Mouse (Mus musculus) thymus, adult 2 months (tissue): ENCODE data around the gene Hnf4a. TPM values are rescaled to one million over a fixed set of nuclear protein-coding genes. Genes with fewer than 3 reads are reported as not detected.

Experiments
- DNase-seq: peaks from one replicate; pipeline ENCODE4 v3.0.0; 2021
- H3K27ac ChIP-seq: fragments of 200-500 bp; 2 replicates; pipeline ENCODE4 v1.5.1; 2012; ENCODE audit warnings: low read length, control low read depth; ENCODE audit not compliant: control insufficient read depth, insufficient read depth
- H3K27me3 ChIP-seq: fragments of 200-500 bp; 2 replicates; pipeline ENCODE4 v1.6.1; 2012; ENCODE audit warnings: mild to moderate bottlenecking, low read length, moderate library complexity, mixed read lengths; ENCODE audit not compliant: control insufficient read depth, insufficient read depth
- H3K36me3 ChIP-seq: fragments of 200-500 bp; 2 replicates; pipeline ENCODE4 v1.6.1; 2012; ENCODE audit warnings: mild to moderate bottlenecking, low read length, moderate library complexity; ENCODE audit not compliant: control insufficient read depth, insufficient read depth
- H3K4me1 ChIP-seq: fragments of 200-500 bp; replicated peaks from 2 replicates; pipeline ENCODE4 v1.6.1; 2012; ENCODE audit warnings: low read length; ENCODE audit not compliant: control insufficient read depth, insufficient read depth
- H3K4me3 ChIP-seq: fragments of 200-500 bp; 2 replicates; pipeline ENCODE4 v1.5.1; 2012; ENCODE audit warnings: mild to moderate bottlenecking, low read length, control low read depth, moderate library complexity; ENCODE audit not compliant: control insufficient read depth, insufficient read depth
- CTCF ChIP-seq: fragments of 200-500 bp; IDR thresholded peaks from 2 replicates; pipeline ENCODE4 v1.5.1; 2012; ENCODE audit warnings: mild to moderate bottlenecking, control low read depth, low read length, moderate library complexity, borderline replicate concordance; ENCODE audit not compliant: control insufficient read depth, poor library complexity, insufficient read depth; ENCODE audit errors: extremely low read depth
- POLR2A ChIP-seq: fragments of 200-500 bp; IDR thresholded peaks from 2 replicates; pipeline ENCODE4 v1.6.1; 2012; ENCODE audit warnings: mild to moderate bottlenecking, low read length, control low read depth, moderate library complexity; ENCODE audit not compliant: control insufficient read depth, poor library complexity, insufficient read depth; ENCODE audit errors: extremely low read depth
- WGBS: fragments of 180-500 bp; shearing (Covaris S2); methylation state at CpG from one replicate; pipeline ENCODE4 v1.1.7; 2018; 5-methylcytosine and 5-hydroxymethylcytosine counted together
- polyA plus RNA-seq: library from polyadenylated mRNA; depleted of rRNA; stranded (reverse); fragments of >200 nt; gene quantifications from 2 replicates; pipeline ENCODE4 v1.2.3, GENCODE M21; 2012

Hnf4a gene
- polyA plus RNA-seq, 1 experiment, result 0.44 TPM

DNA sequence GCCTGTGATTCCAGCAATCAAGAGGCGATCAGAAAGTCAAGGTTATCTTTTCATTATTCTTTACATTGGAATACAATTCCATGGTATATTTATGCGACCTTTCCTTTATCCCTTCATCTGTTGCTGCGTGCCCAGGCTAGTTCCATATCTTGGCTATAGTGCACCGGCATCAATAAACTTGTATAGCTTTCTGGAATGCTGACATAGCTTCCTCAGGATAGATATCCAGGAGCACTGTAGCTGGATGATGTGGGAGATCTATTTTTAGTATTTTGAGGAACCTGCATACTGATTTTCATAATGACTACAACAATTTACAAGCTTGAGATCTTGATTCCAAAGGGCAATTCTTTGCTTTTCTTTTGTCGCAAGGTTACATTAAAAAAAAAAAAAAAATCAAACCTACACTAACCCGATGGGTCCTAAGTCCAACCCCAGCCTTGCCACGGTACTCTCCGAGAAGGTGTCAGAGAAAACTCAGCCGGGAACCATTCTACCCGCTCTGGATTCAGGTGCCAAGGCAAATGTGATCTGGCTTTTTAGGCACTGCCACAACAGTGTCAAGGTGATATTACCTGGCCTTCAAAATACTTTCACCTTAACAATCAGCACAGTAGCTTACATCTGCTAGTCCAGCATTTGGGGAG is 87.2 kb downstream of the Hnf4a start:
- H3K4me3 ChIP-seq, result no peak overlapping the region
- H3K4me1 ChIP-seq, result peaks cover 2% of the 10 kb centered on the region; the same call in 1 of the 2 replicates
- no peaks in the 10 kb centered on the region for H3K36me3 ChIP-seq
- no peaks in the 10 kb centered on the region for H3K27me3 ChIP-seq
- 95% methylated on average over 10 of the region's 10 CpGs for WGBS
- no peak for TF ChIP-seq POLR2A
- H3K27ac ChIP-seq, result no peak overlapping the region
- no peak for DNase-seq

DNA sequence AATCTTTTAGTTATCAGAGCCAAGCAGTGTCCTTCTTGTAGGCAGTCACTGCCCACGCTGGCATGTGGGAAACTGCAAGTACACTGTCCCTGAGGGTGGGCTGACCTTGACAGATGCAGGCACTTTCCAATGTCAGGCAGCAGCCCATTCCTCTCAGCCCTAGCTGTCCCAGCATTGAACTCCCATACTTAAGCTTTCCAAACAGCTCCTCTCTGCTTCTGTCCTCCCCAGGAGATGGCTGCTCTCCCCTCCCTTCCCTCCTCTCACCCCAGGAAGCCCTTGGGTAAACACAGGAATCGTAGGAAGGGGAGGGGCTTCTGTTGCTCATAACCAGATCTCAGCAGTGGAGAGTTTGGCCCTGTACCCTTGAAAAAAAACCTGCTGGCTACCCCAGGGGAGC is 88.5 kb downstream of the Hnf4a start:
- no peak for TF ChIP-seq CTCF
- no peak for TF ChIP-seq POLR2A
- WGBS, result 54% methylated on average over 2 of the region's 2 CpGs
- no peaks in the 10 kb centered on the region; the same call in 1 of the 2 replicates for H3K4me1 ChIP-seq
- H3K4me3 ChIP-seq, result no peak overlapping the region
- H3K27me3 ChIP-seq, result no peaks in the 10 kb centered on the region
- H3K36me3 ChIP-seq, result no peaks in the 10 kb centered on the region
- no peak overlapping the region for H3K27ac ChIP-seq
- DNase-seq, result no peak

DNA sequence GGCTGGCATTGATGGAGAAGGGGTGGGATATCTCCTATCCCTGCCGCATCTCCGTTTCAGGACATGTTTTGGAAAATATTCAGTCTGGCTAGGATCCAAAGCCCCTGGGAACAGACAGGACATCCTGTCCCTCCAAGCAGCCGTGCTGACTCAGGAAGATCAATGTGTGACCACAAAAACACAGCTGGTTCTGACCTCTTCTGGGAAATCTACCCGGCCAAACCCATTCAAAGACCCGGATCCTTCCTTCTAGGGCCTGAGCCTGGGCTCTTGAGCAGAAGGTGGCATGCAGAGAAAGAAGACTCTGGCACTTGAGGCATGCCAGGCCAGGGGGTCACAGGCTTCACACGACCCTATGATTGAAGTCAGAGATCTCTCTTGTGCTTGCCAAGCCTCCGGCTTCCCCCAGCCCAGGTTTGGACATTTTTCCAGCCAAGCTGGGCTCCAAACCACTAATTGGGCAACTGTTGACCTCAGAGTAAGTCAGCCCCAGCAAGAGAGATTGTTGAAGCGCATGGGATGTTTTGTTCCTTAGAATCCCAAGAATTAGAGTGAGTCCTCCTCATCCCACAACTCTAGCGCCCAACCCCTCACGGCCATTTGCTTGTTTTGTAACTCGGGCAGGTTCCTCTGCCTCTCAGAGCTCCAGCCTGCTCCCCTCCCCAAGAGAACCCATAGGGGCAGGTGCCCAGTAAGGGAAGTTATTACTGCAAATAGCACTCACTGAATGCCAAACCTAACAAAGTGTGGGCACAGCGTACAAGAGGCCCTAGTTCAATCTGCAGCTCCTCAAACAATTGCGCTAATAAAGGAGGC is 89.7 kb downstream of the Hnf4a start:
- Histone ChIP-seq H3K27ac (no peak overlapping the region), H3K4me3 (no peak overlapping the region), H3K27me3 (no peaks in the 10 kb centered on the region), H3K4me1 (no peaks in the 10 kb centered on the region), H3K36me3 (no peaks in the 10 kb centered on the region)
- no peak for DNase-seq
- TF ChIP-seq CTCF, result no peak
- no peak for TF ChIP-seq POLR2A
- 54% methylated on average over 13 of the region's 13 CpGs for WGBS

DNA sequence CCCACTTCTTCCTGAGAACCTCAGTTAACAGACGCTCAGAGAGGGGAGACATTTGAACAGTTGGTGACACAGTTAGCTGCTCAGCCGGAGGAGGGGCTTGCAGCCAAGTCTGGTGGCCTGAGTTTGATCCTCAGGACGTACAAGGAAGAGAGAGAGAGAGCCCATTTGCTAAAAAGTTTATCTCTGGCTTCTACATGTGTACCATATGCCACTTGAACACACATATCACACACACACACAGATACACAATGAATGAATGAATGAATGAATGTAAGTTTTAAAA is 90.2 kb downstream of the Hnf4a start:
- DNase-seq, result no peak
- TF ChIP-seq POLR2A, result no peak
- TF ChIP-seq CTCF, result no peak
- Histone ChIP-seq H3K27me3 (no peaks in the 10 kb centered on the region), H3K27ac (no peak overlapping the region), H3K36me3 (no peaks in the 10 kb centered on the region), H3K4me3 (no peak overlapping the region), H3K4me1 (peaks cover 3% of the 10 kb centered on the region)
- 57% methylated on average over 3 of the region's 3 CpGs for WGBS

DNA sequence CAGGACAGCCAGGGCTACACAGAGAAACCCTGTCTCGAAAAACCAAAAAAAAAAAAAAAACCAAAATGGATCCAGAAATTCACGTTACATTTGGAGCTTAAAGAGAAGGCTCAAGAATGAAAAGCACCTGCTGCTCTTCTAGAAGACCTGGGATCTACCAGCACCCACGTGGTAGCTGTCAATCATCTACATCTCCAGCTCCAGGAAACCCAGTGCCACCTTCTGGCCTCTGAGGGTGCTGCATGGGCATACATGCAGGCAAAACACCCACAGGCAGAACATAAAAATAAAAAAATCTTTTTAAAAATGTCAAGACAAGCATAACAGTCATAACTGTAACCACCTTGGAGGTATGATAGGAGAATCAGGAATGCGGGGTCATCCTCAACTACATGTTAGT is 91.1 kb downstream of the Hnf4a start:
- TF ChIP-seq CTCF, result peak; percentile 29; the same call in 1 of the 2 replicates
- no peak for TF ChIP-seq POLR2A
- Histone ChIP-seq H3K4me1 (peaks cover 4% of the 10 kb centered on the region), H3K36me3 (no peaks in the 10 kb centered on the region), H3K4me3 (no peak overlapping the region), H3K27me3 (no peaks in the 10 kb centered on the region), H3K27ac (no peak overlapping the region)
- WGBS, result 46% methylated on average over 4 of the region's 4 CpGs
- peak; percentile 78 for DNase-seq

DNA sequence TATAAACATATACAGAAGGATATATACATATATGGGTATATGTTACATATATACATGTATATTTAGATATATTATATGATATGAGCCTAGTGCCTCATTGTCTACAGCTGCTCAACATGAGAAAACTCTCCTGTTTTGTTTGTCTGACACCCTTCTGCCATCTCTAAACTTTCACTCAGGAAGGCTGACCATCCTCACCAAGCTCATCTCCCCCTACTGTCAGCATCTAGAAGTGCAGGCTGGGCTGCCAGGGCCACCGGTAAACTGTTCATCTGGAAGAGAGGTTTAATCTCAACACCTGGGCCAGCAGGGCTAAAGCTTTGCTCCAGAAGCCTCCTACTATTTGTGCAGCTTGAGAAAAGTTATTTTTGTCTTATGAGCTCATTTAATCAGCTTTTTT is 92.6 kb downstream of the Hnf4a start:
- Histone ChIP-seq H3K36me3 (no peaks in the 10 kb centered on the region), H3K4me3 (no peak overlapping the region), H3K27ac (no peak overlapping the region), H3K4me1 (peaks cover 8% of the 10 kb centered on the region), H3K27me3 (no peaks in the 10 kb centered on the region)
- peak; percentile 76 for DNase-seq
- TF ChIP-seq POLR2A (no peak), CTCF (peak; percentile 32; the same call in 1 of the 2 replicates)
- WGBS, result 0% methylated on average over 1 of the region's 1 CpGs

DNA sequence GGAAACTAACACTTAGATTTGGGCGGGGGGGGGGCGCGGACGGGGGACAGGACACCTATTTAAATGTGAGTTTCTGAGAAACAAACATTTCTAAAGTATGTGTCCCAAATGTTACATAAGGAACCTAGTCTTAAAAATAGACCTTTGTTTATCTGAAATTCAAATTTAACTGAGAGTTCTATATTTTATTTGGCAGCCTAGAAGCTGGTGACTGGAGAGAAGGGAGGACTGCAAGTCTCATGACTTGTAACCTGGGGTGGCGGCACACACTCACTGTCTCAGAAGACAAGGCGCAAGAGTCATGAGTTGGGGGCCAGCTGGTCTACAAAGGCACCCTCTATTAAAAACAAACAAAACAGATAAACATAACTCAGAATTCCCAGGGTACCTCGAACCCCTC is 94.5 kb downstream of the Hnf4a start:
- H3K27me3 ChIP-seq, result no peaks in the 10 kb centered on the region
- DNase-seq, result no peak
- TF ChIP-seq CTCF, result no peak
- no peak for TF ChIP-seq POLR2A
- H3K4me1 ChIP-seq, result peaks cover 8% of the 10 kb centered on the region
- H3K27ac ChIP-seq, result no peak overlapping the region
- no peak overlapping the region for H3K4me3 ChIP-seq
- H3K36me3 ChIP-seq, result no peaks in the 10 kb centered on the region
- 91% methylated on average over 7 of the region's 7 CpGs for WGBS
